Mouse (Mus musculus) kidney, postnatal 10 days (tissue): ENCODE measurements around the gene Rnft1.
A peak's percentile ranks its signal among the peaks of the same experiment; 100 is the strongest.
"Not testable (repeated sequence)": the region's sequence is repeated elsewhere in the genome, so short reads cannot be mapped to it uniquely, and the experiment has no call there.

Experiments
- DNase-seq: peaks from one replicate; pipeline ENCODE4 v3.0.0; 2021; ENCODE audit warnings: mixed read lengths

Rnft1 gene

GRCm38 (mm10) chr11:86527528-86527927 is 43.1 kb downstream of the Rnft1 start:
- no peak for DNase-seq

DNA sequence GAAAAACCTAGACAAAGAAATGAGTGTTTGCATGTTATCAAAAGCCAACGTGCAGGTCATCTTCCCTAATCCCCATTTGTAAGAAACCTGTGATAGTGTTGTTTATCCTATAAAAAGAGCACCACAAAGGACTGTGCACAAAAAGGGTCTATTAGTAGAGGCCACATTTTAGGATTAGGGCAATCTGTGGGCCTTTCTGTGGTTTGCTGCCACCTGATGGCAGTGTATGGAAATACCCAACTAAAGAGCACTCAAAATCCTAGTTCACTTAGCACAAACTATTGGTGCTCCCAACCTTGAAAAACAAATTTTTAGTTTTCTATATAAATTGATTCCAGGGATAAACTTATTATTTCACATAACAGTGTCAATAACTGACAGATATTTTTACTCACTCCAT is 48.4 kb downstream of the Rnft1 start:
- peak; percentile 27 for DNase-seq

GRCm38 (mm10) chr11:86533302-86533701 is 48.8 kb downstream of the Rnft1 start:
- DNase-seq = not testable (repeated sequence)

DNA sequence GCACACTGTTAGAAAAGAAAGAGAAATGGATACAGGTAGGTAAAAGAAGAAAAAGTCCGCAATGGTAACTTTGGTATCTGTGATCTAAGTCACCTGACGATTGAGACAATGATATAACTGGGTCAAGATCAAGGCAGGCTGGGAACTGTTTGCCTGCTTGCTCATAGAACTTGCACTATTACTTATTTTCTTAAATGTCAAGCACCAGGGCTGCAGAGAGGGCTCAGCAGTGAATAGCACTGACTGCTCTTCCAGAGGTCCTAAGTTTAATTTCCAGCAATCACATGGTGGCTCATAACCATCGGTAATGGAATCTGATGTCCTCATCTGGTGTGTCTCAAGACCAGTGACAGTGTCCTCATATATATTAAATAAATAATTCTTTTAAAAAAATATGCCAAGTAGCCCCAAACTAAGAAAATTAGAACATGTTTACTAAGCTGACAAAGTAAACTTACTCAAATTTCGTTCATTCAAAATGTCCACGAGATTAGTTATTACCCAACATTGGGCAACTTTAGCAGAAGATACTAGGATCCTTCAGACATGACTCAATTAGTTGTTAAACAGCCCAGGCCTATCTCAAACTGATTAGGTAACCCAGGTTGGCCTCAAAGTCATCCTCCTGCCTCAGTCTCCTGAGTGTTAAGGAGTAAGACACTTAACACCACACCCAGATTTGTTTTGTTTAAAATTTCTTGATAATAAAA is 49.9 kb downstream of the Rnft1 start:
- no peak for DNase-seq

DNA sequence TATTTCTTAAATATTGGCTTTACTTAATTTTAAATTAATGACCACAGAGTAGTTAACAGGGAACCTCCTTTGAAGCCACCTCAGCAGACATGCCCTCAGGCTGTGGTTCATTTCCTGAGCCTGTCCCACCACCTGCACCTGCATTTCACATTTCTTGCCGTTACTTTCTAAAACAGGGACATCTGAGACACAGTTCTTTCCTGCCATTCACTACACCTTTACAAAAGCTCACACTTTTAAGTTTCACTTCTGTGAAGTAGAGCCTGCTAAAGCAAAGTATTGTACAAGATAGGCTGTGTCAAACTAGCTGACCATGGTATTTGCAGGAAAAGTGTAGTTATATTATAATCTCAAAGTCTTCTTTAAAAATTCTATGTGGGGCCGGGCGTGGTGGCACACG is 54.3 kb downstream of the Rnft1 start:
- DNase-seq = no peak

DNA sequence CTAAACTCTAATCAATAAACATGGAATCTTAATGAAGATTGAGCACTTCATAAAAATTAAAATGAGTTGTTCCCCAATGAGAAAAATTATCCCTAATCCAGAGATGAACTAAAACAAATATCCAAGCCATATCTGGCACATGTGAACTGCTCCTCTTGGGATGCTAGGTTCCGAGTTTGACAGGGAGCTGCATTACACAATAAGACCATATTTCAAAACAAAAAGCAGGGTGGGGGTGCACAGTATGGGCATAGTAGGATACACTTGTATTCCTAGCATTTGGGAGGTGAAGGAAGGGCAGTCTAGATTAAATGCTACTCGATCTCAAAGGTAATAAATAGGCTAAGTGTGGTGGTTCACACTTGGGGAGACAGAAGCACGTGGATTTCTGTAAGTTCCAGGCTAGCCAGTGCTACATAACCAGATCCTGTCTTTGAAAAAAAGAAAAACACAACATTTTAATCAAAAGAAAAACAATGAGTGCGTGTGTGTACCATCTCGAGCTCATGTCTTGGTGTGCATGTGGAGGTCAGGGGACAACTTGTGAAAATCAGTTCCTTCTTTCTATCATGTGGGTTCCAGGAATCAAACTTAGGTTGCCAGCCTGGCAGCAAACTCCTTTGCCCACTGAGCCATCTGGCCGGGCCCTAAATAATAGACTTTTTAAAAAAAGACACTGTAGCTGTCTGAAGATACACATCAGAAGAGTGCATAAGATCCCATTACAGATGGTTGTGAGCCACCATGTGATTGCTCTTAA is 55.4 kb downstream of the Rnft1 start:
- no peak for DNase-seq

DNA sequence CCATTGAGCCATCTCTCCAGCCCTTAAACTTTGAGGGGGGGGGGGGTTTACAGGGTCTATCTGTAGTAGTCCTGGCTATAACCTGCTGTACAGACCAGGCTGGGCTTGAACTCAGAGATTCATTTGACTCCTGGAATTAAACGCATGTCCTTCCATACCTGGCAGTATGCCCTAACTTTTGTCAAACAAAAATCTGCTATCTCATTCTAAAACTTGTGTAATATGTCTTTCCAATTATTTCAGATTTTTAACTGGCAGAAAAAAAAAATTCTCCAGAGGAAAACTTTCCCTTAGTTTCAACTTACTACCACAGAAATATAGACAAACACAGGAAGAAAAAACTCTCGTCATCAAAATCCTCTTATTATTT is 56.0 kb downstream of the Rnft1 start:
- no peak for DNase-seq

GRCm38 (mm10) chr11:86542851-86543250 is 58.4 kb downstream of the Rnft1 start:
- no peak for DNase-seq

DNA sequence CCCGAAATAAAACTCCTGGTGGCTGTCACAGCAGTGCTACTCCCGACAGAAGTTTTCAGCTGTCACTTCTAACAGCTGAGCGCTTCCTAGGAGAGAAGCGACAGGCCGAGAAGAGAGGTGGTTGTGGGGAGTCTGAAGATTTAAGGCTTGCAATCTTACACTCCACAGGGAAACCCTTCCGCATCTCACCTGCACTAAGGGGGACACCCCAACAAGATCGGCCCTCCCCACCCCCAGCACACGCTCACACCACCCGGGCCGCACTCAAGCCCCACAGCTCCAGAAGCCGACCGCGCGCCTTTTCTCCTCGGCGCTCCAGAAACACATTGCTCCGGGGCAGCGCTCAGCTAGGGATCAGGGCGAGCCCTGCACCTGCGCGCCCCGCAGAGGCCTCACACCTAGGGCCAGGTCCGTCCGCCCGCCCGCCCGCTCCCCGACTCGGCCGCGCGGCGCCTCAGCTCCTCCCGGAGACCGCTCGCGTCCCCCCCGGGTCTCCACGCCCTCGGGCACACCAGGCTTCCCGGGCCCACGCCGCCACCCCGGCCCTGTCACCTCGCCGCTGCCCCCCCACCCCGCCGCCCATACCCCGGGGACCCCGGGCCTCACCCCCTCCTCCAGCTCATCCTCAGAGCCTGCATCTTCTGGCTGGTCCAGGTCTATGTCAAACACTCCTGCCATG is 59.6 kb downstream of the Rnft1 start:
- DNase-seq = no peak

DNA sequence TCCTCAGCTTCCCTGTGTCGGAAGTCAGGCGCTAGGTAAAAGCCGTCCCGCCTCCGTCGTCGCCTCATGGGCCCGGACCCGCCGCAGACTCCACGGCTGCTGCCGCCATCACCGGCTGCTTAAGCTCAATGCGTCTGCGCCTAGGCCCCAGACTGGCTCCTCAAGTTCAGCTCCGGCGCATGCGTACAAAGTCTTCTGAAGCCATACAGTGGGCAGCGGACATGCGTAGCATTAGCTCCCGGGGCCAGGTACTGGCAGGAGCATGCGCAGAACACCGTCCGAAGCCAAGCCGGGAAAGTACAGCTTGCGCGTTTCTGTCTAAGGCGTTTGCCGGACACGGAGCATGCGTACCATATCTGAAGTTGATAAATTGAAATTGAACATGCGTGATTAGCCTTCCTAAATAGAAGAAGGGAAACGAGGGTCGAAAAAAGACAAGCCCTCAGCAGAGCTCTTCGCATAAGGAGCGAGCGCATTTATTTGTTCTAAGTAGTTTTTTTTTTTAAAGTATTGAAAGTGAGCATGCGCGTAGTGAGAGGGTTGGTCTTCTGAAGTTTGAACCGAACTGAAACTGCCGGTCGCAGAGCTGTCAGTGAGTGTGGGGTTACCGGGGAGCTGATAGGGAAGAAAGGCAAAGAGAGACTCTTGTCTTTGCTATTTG is 60.3 kb downstream of the Rnft1 start, which contains the start of the genes Rps6kb1 and Tubd1:
Gene Rps6kb1 (minus strand): TSS at position 167 of the 661 bp plus-strand sequence.
Gene Tubd1 (plus strand): TSS at position 353 of the 661 bp plus-strand sequence.
- peak; percentile 100 for DNase-seq

- DNase-seq = no peak
Observed at GRCm38 (mm10) chr11:86545556-86545955, 61.1 kb downstream of the Rnft1 start.

GRCm38 (mm10) chr11:86547412-86547811 is 63.0 kb downstream of the Rnft1 start:
- DNase-seq = no peak
